Mouse (Mus musculus) lung, postnatal 0 days (tissue): Measurements from ENCODE around the gene Unkl. TPM values are rescaled to one million over a fixed set of nuclear protein-coding genes. Genes with fewer than 3 reads are reported as not detected.
A peak's percentile ranks its signal among the peaks of the same experiment; 100 is the strongest.

Source experiments
- ATAC-seq: fragments of 200-750 bp; cut with Nextera tagmentation; 2 replicates; pipeline ENCODE4 v1.8.0; 2017; ENCODE audit warnings: moderate library complexity
- DNase-seq: peaks from one replicate; pipeline ENCODE4 v3.0.0-alpha.2; 2016; ENCODE audit warnings: low spot score
- H3K27ac ChIP-seq: fragments of 300-500 bp; sonication (generic); 2 replicates; pipeline ENCODE4 v1.5.1; 2014; ENCODE audit warnings: antibody characterized with exemption, mild to moderate bottlenecking, low read length, mixed read lengths
- H3K27me3 ChIP-seq: fragments of 300-500 bp; sonication (generic); replicated peaks from 2 replicates; pipeline ENCODE4 v1.6.1; 2014; ENCODE audit warnings: low read length, mixed read lengths; ENCODE audit not compliant: insufficient read depth
- H3K36me3 ChIP-seq: fragments of 300-500 bp; sonication (generic); 2 replicates; pipeline ENCODE4 v1.6.1; 2014; ENCODE audit warnings: low read length, mixed read lengths; ENCODE audit not compliant: insufficient read depth
- H3K4me1 ChIP-seq: fragments of 300-500 bp; sonication (generic); 2 replicates; pipeline ENCODE4 v1.6.1; 2014; ENCODE audit warnings: antibody characterized with exemption, low read depth, low read length, mixed read lengths; ENCODE audit not compliant: insufficient read depth
- H3K4me2 ChIP-seq: fragments of 300-500 bp; sonication (generic); replicated peaks from 2 replicates; pipeline ENCODE4 v1.6.1; 2014; ENCODE audit warnings: low read depth, mild to moderate bottlenecking, low read length, moderate library complexity, mixed read lengths
- H3K4me3 ChIP-seq: fragments of 300-500 bp; sonication (generic); 2 replicates; pipeline ENCODE4 v1.5.1; 2014; ENCODE audit warnings: low read depth, low read length
- H3K9ac ChIP-seq: fragments of 300-500 bp; sonication (generic); replicated peaks from 2 replicates; pipeline ENCODE4 v1.6.1; 2014; ENCODE audit warnings: low read depth, mild to moderate bottlenecking
- H3K9me3 ChIP-seq: fragments of 300-500 bp; sonication (generic); 2 replicates; pipeline ENCODE4 v1.6.1; 2016; ENCODE audit warnings: low read length, mixed read lengths
- CTCF ChIP-seq: IDR thresholded peaks from 2 replicates; pipeline ENCODE4 v1.5.1; 2016; ENCODE audit warnings: antibody characterized with exemption, mild to moderate bottlenecking
- EP300 ChIP-seq: IDR thresholded peaks from 2 replicates; pipeline ENCODE4 v1.6.1; 2016; ENCODE audit warnings: antibody characterized with exemption, mild to moderate bottlenecking, control low read depth
- WGBS: fragments of 180-500 bp; shearing (Covaris S2); extraction: QIAGEN DNeasy Blood & Tissue Kit; methylation state at CpG from one replicate; pipeline ENCODE4 v1.1.7; 2014; 5-methylcytosine and 5-hydroxymethylcytosine counted together
- polyA plus RNA-seq: library from polyadenylated mRNA; unstranded; fragments of >200 nt; fragmentation: Nextera tagmentation; extraction: Ambion mirVana; gene quantifications from 2 replicates; pipeline ENCODE4 v1.2.1, GENCODE M21; 2015

Gene Unkl
- polyA plus RNA-seq, 1 experiment from 2014 or later = 7.0 TPM

DNA sequence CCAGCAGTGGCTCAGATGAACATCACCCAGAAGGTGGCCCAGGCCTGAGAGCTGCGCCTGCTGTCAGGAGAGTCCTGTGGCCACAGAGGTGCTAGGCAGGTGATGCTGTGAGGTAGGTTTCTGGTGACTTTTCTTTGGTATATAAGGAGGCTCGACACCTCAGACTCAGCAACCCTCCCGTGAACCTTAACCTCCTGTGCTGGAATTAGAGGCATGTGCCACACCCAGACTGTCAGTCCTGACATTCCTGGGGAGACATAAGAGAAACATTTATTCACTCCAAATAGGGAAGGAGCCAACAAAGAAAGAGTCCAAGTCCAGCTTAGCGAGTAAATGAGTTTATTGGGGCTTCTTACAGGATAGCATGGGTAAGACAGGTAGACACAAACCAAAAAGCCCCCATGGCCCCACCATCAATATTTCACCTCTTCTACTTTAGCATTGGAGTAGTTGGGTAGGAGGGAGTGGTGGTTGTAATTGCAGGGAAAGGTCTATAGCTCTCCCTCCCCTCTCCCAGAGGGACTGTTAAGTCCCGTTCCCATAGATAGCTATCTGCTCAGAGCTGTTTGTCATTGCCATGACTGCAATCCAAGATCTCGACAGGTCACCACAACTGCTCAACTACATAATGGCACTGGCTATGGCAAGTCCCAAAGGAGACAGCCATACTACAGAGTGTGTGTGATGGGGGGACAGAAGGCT lies 22.1 kb upstream of the Unkl start:
- Histone ChIP-seq H3K4me1 (no peaks in the 10 kb centered on the region), H3K4me2 (no peak overlapping the region), H3K36me3 (no peaks in the 10 kb centered on the region), H3K9ac (0 out of 2 replicates have a peak overlapping the region, but pooled peaks have one; percentile 5), H3K27me3 (no peaks in the 10 kb centered on the region), H3K27ac (no peak overlapping the region), H3K9me3 (no peaks in the 10 kb centered on the region), H3K4me3 (no peak overlapping the region)
- TF ChIP-seq EP300 (no peak), CTCF (no peak)
- peak; percentile 63 for ATAC-seq
- DNase-seq = peak; percentile 31
- 42% methylated on average over 6 of the region's 6 CpGs for WGBS

DNA sequence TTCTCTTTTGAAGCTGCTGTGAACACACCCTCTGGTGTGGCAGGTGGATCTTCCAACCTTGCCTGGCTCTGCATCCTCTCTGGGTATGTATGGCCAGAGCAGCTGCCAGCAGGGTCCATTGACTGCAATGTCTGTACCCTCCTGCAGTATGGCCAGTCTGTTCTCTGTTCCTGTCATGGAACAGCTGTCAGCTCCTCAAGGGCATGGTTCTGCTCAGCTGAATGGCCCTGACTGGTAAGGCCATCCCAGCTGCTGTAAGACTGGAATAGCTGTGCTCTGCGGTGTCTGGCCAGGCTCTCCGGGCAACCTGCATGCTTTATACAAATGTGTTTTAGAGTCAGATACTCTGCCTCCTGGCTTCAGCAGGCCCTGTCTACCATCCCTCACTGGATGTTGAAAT lies 18.5 kb upstream of the Unkl start:
- Histone ChIP-seq H3K9ac (no peak overlapping the region), H3K27me3 (no peaks in the 10 kb centered on the region), H3K9me3 (no peaks in the 10 kb centered on the region), H3K36me3 (no peaks in the 10 kb centered on the region), H3K4me2 (no peak overlapping the region), H3K4me3 (no peak overlapping the region), H3K27ac (no peak overlapping the region), H3K4me1 (peaks cover 3% of the 10 kb centered on the region; the same call in 1 of the 2 replicates)
- ATAC-seq = no peak
- TF ChIP-seq CTCF (no peak), EP300 (no peak)
- no peak for DNase-seq
- WGBS = 94% methylated on average over 2 of the region's 2 CpGs

DNA sequence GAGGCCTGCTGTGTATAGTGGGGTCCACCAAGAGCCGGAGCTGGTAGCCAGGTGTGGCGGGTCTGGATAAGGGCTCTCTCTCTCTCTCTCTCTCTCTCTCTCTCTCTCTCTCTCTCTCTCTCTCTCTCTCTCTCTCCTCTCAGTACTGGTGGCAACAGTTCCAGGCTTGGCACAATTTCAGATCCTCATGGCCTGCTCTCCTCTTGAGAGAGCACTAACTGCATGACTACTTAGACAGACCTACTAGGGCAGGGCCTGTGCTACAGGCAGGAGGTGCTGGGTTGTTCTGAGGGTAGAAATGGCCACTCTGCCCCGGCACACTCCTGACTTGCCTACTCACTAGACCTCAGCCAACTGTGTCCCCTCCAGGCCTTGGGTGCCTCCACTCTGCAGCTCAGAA lies 15.6 kb upstream of the Unkl start:
- no peak overlapping the region; the same call in 1 of the 2 replicates for H3K27ac ChIP-seq

DNA sequence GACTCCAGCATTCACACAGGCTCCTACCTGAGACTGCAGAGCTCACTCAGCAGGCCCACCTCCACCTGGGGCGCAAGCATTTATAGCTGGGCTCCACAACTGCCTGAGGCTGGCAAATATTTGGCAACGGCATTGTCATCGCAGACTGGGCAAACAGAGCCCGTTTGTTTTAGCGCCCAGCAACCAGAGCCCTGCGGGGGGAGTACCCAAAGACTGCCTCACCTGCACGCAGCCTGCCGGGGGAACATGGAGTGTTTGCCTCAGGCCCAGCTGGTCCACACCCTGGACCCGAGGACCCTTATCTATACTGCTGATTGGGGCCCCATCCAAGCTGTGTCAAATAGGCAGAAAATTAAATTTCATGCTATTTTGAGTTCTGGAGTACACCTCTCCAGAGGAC lies 12.8 kb upstream of the Unkl start, which contains the start of gene Gm38655:
Gm38655 (minus strand) TSS at position 61 of the 400 bp plus-strand sequence.
- H3K36me3 ChIP-seq = no peaks in the 10 kb centered on the region
- H3K4me2 ChIP-seq = no peak within 1 kb of the TSS
- ATAC-seq (peak; percentile 84), DNase-seq (peak; percentile 65)
- H3K27ac ChIP-seq = peak within 1 kb of the TSS; percentile 47; the same call in 1 of the 2 replicates
- H3K27me3 ChIP-seq = no peaks in the 10 kb centered on the region
- 52% methylated on average over 9 of the region's 9 CpGs for WGBS
- no peaks in the 10 kb centered on the region for H3K9me3 ChIP-seq
- no peak within 1 kb of the TSS for H3K4me3 ChIP-seq
- no peak for TF ChIP-seq EP300
- no peak for TF ChIP-seq CTCF
- no peak within 1 kb of the TSS for H3K9ac ChIP-seq
- H3K4me1 ChIP-seq = peaks cover 3% of the 10 kb centered on the region; the same call in 1 of the 2 replicates

More for the DNA sequence above, 15.6 kb upstream of the Unkl start:
- H3K36me3 ChIP-seq = no peaks in the 10 kb centered on the region
- H3K9ac ChIP-seq = no peak overlapping the region
- TF ChIP-seq EP300 (no peak), CTCF (no peak)
- peak; percentile 52 for ATAC-seq
- H3K4me1 ChIP-seq = peaks cover 3% of the 10 kb centered on the region; the same call in 1 of the 2 replicates
- no peak overlapping the region for H3K4me2 ChIP-seq
- WGBS = 42% methylated on average over 3 of the region's 3 CpGs
- peak; percentile 39 for DNase-seq
- no peak overlapping the region for H3K4me3 ChIP-seq
- no peaks in the 10 kb centered on the region for H3K27me3 ChIP-seq
- no peaks in the 10 kb centered on the region for H3K9me3 ChIP-seq

DNA sequence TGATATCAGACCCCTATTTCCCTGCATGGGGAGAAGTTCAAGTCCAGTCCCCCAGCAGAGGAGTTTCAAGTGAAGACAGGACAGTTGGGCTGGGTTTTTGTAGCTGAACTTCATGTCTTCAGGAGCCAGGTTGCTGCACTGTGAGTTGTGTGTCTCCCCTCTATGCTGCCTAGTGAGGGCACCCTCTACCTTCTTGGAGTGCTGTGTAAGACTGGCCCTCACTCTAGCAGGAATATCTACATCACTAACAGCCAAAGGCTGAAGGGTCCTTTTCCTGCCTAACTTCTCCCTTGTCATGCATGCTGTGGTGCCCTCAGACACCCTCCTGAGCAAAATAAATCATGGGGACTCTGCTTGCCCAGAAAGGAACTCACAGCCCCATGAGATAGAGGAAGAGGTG lies 5.0 kb upstream of the Unkl start:
- H3K27ac ChIP-seq = no peak overlapping the region; the same call in 1 of the 2 replicates
- no peak overlapping the region for H3K9ac ChIP-seq
- no peak for ATAC-seq
- no peak overlapping the region for H3K4me3 ChIP-seq
- DNase-seq = no peak
- no peaks in the 10 kb centered on the region for H3K36me3 ChIP-seq
- H3K4me1 ChIP-seq = peaks cover 7% of the 10 kb centered on the region; the same call in 1 of the 2 replicates
- no peak overlapping the region for H3K4me2 ChIP-seq
- H3K27me3 ChIP-seq = no peaks in the 10 kb centered on the region
- H3K9me3 ChIP-seq = no peaks in the 10 kb centered on the region
- TF ChIP-seq CTCF (peak; percentile 26), EP300 (no peak)

DNA sequence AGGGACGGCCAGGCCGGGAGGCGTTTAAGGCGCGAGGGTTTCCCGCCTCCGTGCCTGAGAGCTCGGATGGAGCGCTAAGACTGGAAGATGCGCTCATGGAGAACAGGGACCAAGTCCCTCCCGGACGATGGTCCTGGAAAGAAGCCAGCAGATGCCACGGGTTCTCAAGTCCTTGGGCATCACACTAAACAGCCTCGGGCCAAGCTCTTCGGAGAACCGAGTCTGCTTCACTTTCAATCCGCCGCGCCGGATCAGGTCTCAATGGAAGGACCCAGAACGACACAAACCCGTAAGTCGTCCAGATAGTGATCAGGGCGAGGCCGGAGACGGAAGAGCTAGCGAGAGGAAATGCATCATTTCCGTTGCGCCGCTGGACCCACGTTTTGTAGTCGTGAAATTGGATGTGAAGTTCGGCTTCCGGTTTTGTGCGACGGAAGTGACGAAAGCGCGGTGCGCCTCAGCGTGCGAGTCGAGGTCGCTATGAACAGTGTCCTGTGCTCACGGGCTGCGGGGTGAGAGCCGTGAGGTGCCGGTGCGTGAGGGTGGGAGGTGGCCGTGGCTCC lies 4.0 kb upstream of the Unkl start, which contains the start of gene BC003965:
BC003965 (plus strand) TSS at position 426 of the 563 bp plus-strand sequence.
- peak; percentile 98 for DNase-seq
- Histone ChIP-seq H3K4me1 (peaks cover 7% of the 10 kb centered on the region; the same call in 1 of the 2 replicates), H3K27me3 (no peaks in the 10 kb centered on the region), H3K4me3 (peak within 1 kb of the TSS; percentile 58), H3K27ac (peak within 1 kb of the TSS; percentile 91), H3K9me3 (no peaks in the 10 kb centered on the region), H3K36me3 (no peaks in the 10 kb centered on the region), H3K9ac (peak within 1 kb of the TSS; percentile 65), H3K4me2 (peak within 1 kb of the TSS; percentile 97)
- peak; percentile 92 for ATAC-seq
- TF ChIP-seq EP300 (peak; percentile 93), CTCF (no peak)
- under 1% methylated on average over 50 of the region's 50 CpGs for WGBS
